Mouse (Mus musculus) thymus, postnatal 36 days (tissue): ENCODE measurements around the gene Rnf4.

Experiments used
- DNase-seq, 2 experiments: peaks; one replicate each; pipeline ENCODE4 v3.0.0; 2022; ENCODE audit warnings: mixed read lengths in 2 of 2

Rnf4 gene

GRCm38 (mm10) chr5:34336097-34336774, at the start of gene Rnf4:
TSS of gene Rnf4 (plus strand) at chr5:34336289.
- peak; percentile 98 to 99 for DNase-seq

- DNase-seq, result no peak
Measured at GRCm38 (mm10) chr5:34286516-34286915, 49.6 kb upstream of the Rnf4 start.

- no peak for DNase-seq
Measured at GRCm38 (mm10) chr5:34287001-34287837, 48.9 kb upstream of the Rnf4 start.

GRCm38 (mm10) chr5:34287838-34288145, 48.3 kb upstream of the Rnf4 start:
- DNase-seq, result no peak

- peak; percentile 57 to 75 for DNase-seq
Measured at GRCm38 (mm10) chr5:34288154-34288716, 47.9 kb upstream of the Rnf4 start, which contains the start of the genes Zfyve28 and Cfap99. TSS of gene Zfyve28 (minus strand) at chr5:34288449. TSS of gene Cfap99 (plus strand) at chr5:34288600.

GRCm38 (mm10) chr5:34289286-34289685, 46.8 kb upstream of the Rnf4 start:
- no peak for DNase-seq

GRCm38 (mm10) chr5:34293363-34293762, 42.7 kb upstream of the Rnf4 start:
- DNase-seq, result no peak

GRCm38 (mm10) chr5:34294696-34295095, 41.4 kb upstream of the Rnf4 start:
- DNase-seq, result no peak

GRCm38 (mm10) chr5:34295141-34295540, 40.9 kb upstream of the Rnf4 start:
- no peak for DNase-seq

GRCm38 (mm10) chr5:34298061-34298460, 38.0 kb upstream of the Rnf4 start:
- DNase-seq, result no peak

GRCm38 (mm10) chr5:34298937-34299535, 37.1 kb upstream of the Rnf4 start:
- no peak for DNase-seq

GRCm38 (mm10) chr5:34302377-34302776, 33.7 kb upstream of the Rnf4 start:
- no peak for DNase-seq

- DNase-seq, result no peak
Measured at GRCm38 (mm10) chr5:34309016-34309415, 27.1 kb upstream of the Rnf4 start.

- no peak for DNase-seq
Measured at GRCm38 (mm10) chr5:34319491-34320034, 16.5 kb upstream of the Rnf4 start.

- peak; percentile 37 to 59 for DNase-seq
Measured at GRCm38 (mm10) chr5:34321236-34321635, 14.9 kb upstream of the Rnf4 start.

- DNase-seq, result no peak
Measured at GRCm38 (mm10) chr5:34325286-34325685, 10.8 kb upstream of the Rnf4 start.

GRCm38 (mm10) chr5:34326249-34326691, 9.8 kb upstream of the Rnf4 start:
- DNase-seq, result no peak

GRCm38 (mm10) chr5:34326875-34327576, 9.1 kb upstream of the Rnf4 start:
- DNase-seq, result peak; percentile 39 to 64

- DNase-seq, result no peak
Measured at GRCm38 (mm10) chr5:34330136-34330535, 6.0 kb upstream of the Rnf4 start.

GRCm38 (mm10) chr5:34334081-34334480, 2.0 kb upstream of the Rnf4 start:
- DNase-seq, result no peak

- no peak for DNase-seq
Measured at GRCm38 (mm10) chr5:34335539-34336096, 471 bp upstream of the Rnf4 start.
